Mouse (Mus musculus): ENCODE data around the gene Cdc42ep2.

GRCm38 (mm10) chr19:5943404-5943803 is 18.8 kb upstream of the Cdc42ep2 start:
- TF ChIP-seq CTCF (IDR thresholded peaks at IDR 0.05) (no peak), EP300 (IDR thresholded peaks at IDR 0.05) (no peak)

Data from lung, postnatal 0 days (tissue).